Mouse (Mus musculus) liver, embryonic 12.5 days (tissue): Measurements from ENCODE around the gene Ntn1. TPM values are rescaled to one million over a fixed set of nuclear protein-coding genes. Genes with fewer than 3 reads are reported as not detected.

ENCODE experiments used
- microRNA-seq: library from miRNA; unstranded; fragments of <30 nt; microRNA quantifications from one replicate; pipeline ENCODE4, GENCODE M21; 2017
- polyA plus RNA-seq: library from polyadenylated mRNA; unstranded; fragments of >200 nt; fragmentation: Nextera tagmentation; extraction: Ambion mirVana; gene quantifications from 2 replicates; pipeline ENCODE4 v1.2.1, GENCODE M21; 2016

Ntn1 gene
- polyA plus RNA-seq, 1 experiment from 2014 or later, result 0.57 TPM

Small RNAs within 50 kb of the gene (microRNA-seq; reads per million reads assigned to microRNA genes)
- not detected for gene Mir6406

Other genes starting within 250 kb of the Ntn1 start
- 0.24 and 0.27 TPM in 2 replicates for gene Pik3r5, start 31.3 kb upstream of the Ntn1 start, polyA plus RNA-seq
- 1.4 and 1.8 TPM in 2 replicates for gene Pik3r6, start 102.2 kb upstream of the Ntn1 start, polyA plus RNA-seq
- not detected in 2 replicates for gene Mfsd6l, start 155.4 kb upstream of the Ntn1 start, polyA plus RNA-seq
- 0.15 TPM in 1 of 2 replicates, not detected in the other for gene Ccdc42, start 186.2 kb upstream of the Ntn1 start, polyA plus RNA-seq